In the genomic region with DNA sequence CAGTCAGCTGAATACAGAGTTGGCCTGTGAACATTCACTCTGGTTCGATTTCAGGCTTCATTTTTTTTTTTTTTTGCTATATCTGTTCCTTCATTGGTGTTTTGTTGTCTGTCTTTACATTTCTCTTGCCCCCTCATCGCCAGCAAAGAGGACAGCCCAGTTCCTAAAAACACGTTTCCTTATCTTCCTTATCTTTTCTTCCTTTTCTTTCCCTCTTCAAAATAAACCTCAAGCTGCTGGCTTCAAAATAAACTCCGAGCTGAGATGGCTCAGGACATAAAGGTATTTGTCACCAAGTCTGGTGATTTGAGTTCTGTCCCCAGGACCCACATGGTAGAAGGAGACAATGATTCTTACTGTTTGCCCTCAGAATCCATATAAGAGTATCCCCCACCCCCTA, we compare ENCODE assay signal across 9 mouse cellular contexts. TPM values are rescaled to one million over a fixed set of nuclear protein-coding genes. Genes with fewer than 3 reads are reported as not detected.
DNase-seq lines count a peak whose midpoint lies in the region; ATAC-seq and TF ChIP-seq lines count a peak whose summit lies in the region.
"Had no signal": no experiment of that assay in that cellular context is flagged by ENCODE, and none has a peak within 500 bp of the region (broad histone marks: within the 10 kb centered on the region; RNA-seq: fewer than 3 reads in every experiment).

No protein-coding gene starts in this region.

- no peak for TF ChIP-seq CTCF in gastrocnemius, adult 2 months (IDR thresholded peaks at IDR 0.05)
- no peak for TF ChIP-seq CTCF in testis, adult 2 months (IDR thresholded peaks at IDR 0.05; ENCODE audit: control insufficient read depth, insufficient read depth, insufficient replicate concordance, low read depth, low read length)

- peaks cover 1% of the 10 kb centered on the region; the same call in 1 of the 2 replicates for H3K36me3 ChIP-seq in testis, adult 2 months (ENCODE audit: control insufficient read depth, insufficient read depth, low read length)
- H3K36me3 ChIP-seq in liver, embryonic 13.5 days, result peaks cover 47% of the 10 kb centered on the region

- no peaks in the 10 kb centered on the region for H3K4me1 ChIP-seq in testis, adult 2 months (ENCODE audit: control insufficient read depth, insufficient read depth, low read length)
- H3K4me1 ChIP-seq in liver, embryonic 13.5 days (replicated peaks), result peaks cover 17% of the 10 kb centered on the region

- ATAC-seq in liver, embryonic 13.5 days (ENCODE audit: low read depth), result no peak

- no peak for DNase-seq in gastrocnemius, adult 2 months
- no peak for DNase-seq in gastrocnemius, postnatal 25 days
- no peak for DNase-seq in testis, postnatal 10 days (ENCODE audit: low spot score)
- DNase-seq in liver, embryonic 13.5 days, result no peak
- DNase-seq in adrenal gland, postnatal 25 days, result no peak
- no peak for DNase-seq in left cerebral cortex, postnatal 36 days (ENCODE audit: low spot score in 2 of 2)
- no peak for DNase-seq in cerebellum, postnatal 36 days

- peak overlapping the region; percentile 98 for H3K27ac ChIP-seq in gastrocnemius, adult 2 months
- H3K27ac ChIP-seq in testis, adult 2 months (ENCODE audit: control insufficient read depth, insufficient read depth, low read depth, low read length), result peak overlapping the region; percentile 13; the same call in 1 of the 2 replicates
- H3K27ac ChIP-seq in liver, embryonic 13.5 days, result peak overlapping the region; percentile 82

- peak overlapping the region; percentile 80 for H3K4me2 ChIP-seq in liver, embryonic 13.5 days

- peak overlapping the region; percentile 88 for H3K4me3 ChIP-seq in gastrocnemius, adult 2 months
- H3K4me3 ChIP-seq in testis, adult 2 months (ENCODE audit: control insufficient read depth, low read depth, low read length), result peak overlapping the region; percentile 92
- peak overlapping the region; percentile 75 for H3K4me3 ChIP-seq in liver, embryonic 13.5 days (replicated peaks)

- WGBS in liver, embryonic 13.5 days (ENCODE audit: insufficient replicate concordance), result 1% methylated on average over 4 of the region's 4 CpGs

- H3K27me3 ChIP-seq in testis, adult 2 months (ENCODE audit: control insufficient read depth, insufficient read depth, low read length), result no peaks in the 10 kb centered on the region
- H3K27me3 ChIP-seq in liver, embryonic 13.5 days, result no peaks in the 10 kb centered on the region

- H3K9ac ChIP-seq in liver, embryonic 13.5 days, result peak overlapping the region; percentile 74

- intact Hi-C loops in gastrocnemius, adult 2 months (cut with DNase I), result loop anchor here (2.0 to 5.0 kb wide), 2 partner anchors 22 to 36 kb away; a partner anchor contains a TSS
- intact Hi-C loops in left cerebral cortex, postnatal 36 days (cut with DNase I), result loop anchor here (2.0 kb wide), 1 partner anchor 36 kb away; a partner anchor contains a TSS

- no peaks in the 10 kb centered on the region for H3K9me3 ChIP-seq in liver, embryonic 13.5 days (replicated peaks)

- no peak for TF ChIP-seq POLR2A in testis, adult 2 months (IDR thresholded peaks at IDR 0.05; ENCODE audit: control insufficient read depth, low read depth, low read length)

RNA-seq across cellular contexts. Expression of a gene that starts 0.6 kb away (rescaled TPM):
- total RNA-seq in gastrocnemius, adult 2 months (2021), result 10 to 100 TPM; 24.3 to 26.6 TPM
- 10 to 100 TPM; 19.9 to 20.0 TPM for total RNA-seq in gastrocnemius, postnatal 25 days (2021)
- 98.4 and 105 TPM in 2 replicates for polyA plus RNA-seq in testis, adult 2 months (2012; rRNA removed)
- polyA plus RNA-seq in liver, embryonic 13.5 days (2015; fragmentation: Nextera tagmentation; extraction: Ambion mirVana), result 20.5 and 22.7 TPM in 2 replicates
- total RNA-seq in adrenal gland, postnatal 25 days (2021), result 30.0 and 32.6 TPM in 2 replicates
- 10 to 100 TPM; 27.6 to 34.8 TPM for total RNA-seq in left cerebral cortex, postnatal 36 days (2021)

RNA-seq across cellular contexts. Expression of a gene that starts 9.1 kb away (rescaled TPM):
- total RNA-seq in gastrocnemius, adult 2 months (2021), result 100 to 1,000 TPM; 169 to 177 TPM
- 100 to 1,000 TPM; 142 to 143 TPM for total RNA-seq in gastrocnemius, postnatal 25 days (2021)
- 7.9 and 10.6 TPM in 2 replicates for polyA plus RNA-seq in testis, adult 2 months (2012; rRNA removed)
- polyA plus RNA-seq in liver, embryonic 13.5 days (2015; fragmentation: Nextera tagmentation; extraction: Ambion mirVana), result 64.4 and 70.0 TPM in 2 replicates
- 119 and 123 TPM in 2 replicates for total RNA-seq in adrenal gland, postnatal 25 days (2021)
- total RNA-seq in left cerebral cortex, postnatal 36 days (2021), result 10 to 100 TPM; 36.4 to 46.4 TPM

RNA-seq across cellular contexts. Expression of a gene that starts 17.0 kb away (rescaled TPM):
- total RNA-seq in gastrocnemius, adult 2 months (2021), result not detected
- not detected for total RNA-seq in gastrocnemius, postnatal 25 days (2021)
- polyA plus RNA-seq in testis, adult 2 months (2012; rRNA removed), result 0.26 and 4.0 TPM in 2 replicates
- 5.8 and 6.4 TPM in 2 replicates for polyA plus RNA-seq in liver, embryonic 13.5 days (2015; fragmentation: Nextera tagmentation; extraction: Ambion mirVana)
- total RNA-seq in adrenal gland, postnatal 25 days (2021), result 0.15 TPM in 1 of 2 replicates, not detected in the other
- not detected for total RNA-seq in left cerebral cortex, postnatal 36 days (2021)

RNA-seq across cellular contexts. Expression of a gene that starts 17.5 kb away (rescaled TPM):
- total RNA-seq in gastrocnemius, adult 2 months (2021), result 10 to 100 TPM in 1 of 2 experiments, 1 to 10 TPM in 1; 9.2 to 12.6 TPM
- total RNA-seq in gastrocnemius, postnatal 25 days (2021), result 10 to 100 TPM; 12.7 to 18.3 TPM
- 29.3 and 39.0 TPM in 2 replicates for polyA plus RNA-seq in testis, adult 2 months (2012; rRNA removed)
- polyA plus RNA-seq in liver, embryonic 13.5 days (2015; fragmentation: Nextera tagmentation; extraction: Ambion mirVana), result 86.9 and 89.1 TPM in 2 replicates
- total RNA-seq in adrenal gland, postnatal 25 days (2021), result 69.5 and 76.6 TPM in 2 replicates
- 10 to 100 TPM; 22.2 to 24.5 TPM for total RNA-seq in left cerebral cortex, postnatal 36 days (2021)

RNA-seq across cellular contexts. Expression of a gene that starts 17.7 kb away (rescaled TPM):
- not detected for total RNA-seq in gastrocnemius, adult 2 months (2021)
- total RNA-seq in gastrocnemius, postnatal 25 days (2021), result not detected
- polyA plus RNA-seq in testis, adult 2 months (2012; rRNA removed), result not detected in 2 replicates
- not detected in 2 replicates for polyA plus RNA-seq in liver, embryonic 13.5 days (2015; fragmentation: Nextera tagmentation; extraction: Ambion mirVana)
- not detected in 2 replicates for total RNA-seq in adrenal gland, postnatal 25 days (2021)
- total RNA-seq in left cerebral cortex, postnatal 36 days (2021), result not detected
- total RNA-seq: left cerebral cortex, postnatal 14 days had no signal

Comparison
In these comparisons a context has a peak if more than half of its experiments do, and no peak if none do; other contexts are left out.
1. H3K27ac ChIP-seq: peak in every context shown above with its lines; median percentile 98 in gastrocnemius, adult 2 months; 82 in liver, embryonic 13.5 days; 13 in testis, adult 2 months.